Mouse (Mus musculus) left cerebral cortex, postnatal 10 days (tissue): ENCODE measurements around the gene Susd4. TPM values are rescaled to one million over a fixed set of nuclear protein-coding genes. Genes with fewer than 3 reads are reported as not detected.

Experiments used
- total RNA-seq, 2 experiments: library from RNA; stranded (reverse); gene quantifications; 2 replicates each; pipeline ENCODE4 v1.2.3; 2021

The Susd4 gene
- total RNA-seq, 2 experiments from 2014 or later, result 75.2 to 78.9 TPM

Other genes starting within 250 kb of the Susd4 start
- 10 to 100 TPM; 59.9 to 64.6 TPM for gene Capn2, start 246.3 kb upstream of the Susd4 start, total RNA-seq
- not detected for gene Capn8, start 198.9 kb upstream of the Susd4 start, total RNA-seq
- not detected for gene Ccdc185, start 14.7 kb upstream of the Susd4 start, total RNA-seq
- under 1 TPM; 0.34 to 0.45 TPM for gene Tlr5, start 190.9 kb downstream of the Susd4 start, total RNA-seq